Mouse (Mus musculus): ENCODE measurements around the gene Tmem256. TPM values are rescaled to one million over a fixed set of nuclear protein-coding genes. Genes with fewer than 3 reads are reported as not detected.

Tmem256 gene
- polyA plus RNA-seq (2017; shearing (Covaris generic)), result 27.8 TPM

DNA sequence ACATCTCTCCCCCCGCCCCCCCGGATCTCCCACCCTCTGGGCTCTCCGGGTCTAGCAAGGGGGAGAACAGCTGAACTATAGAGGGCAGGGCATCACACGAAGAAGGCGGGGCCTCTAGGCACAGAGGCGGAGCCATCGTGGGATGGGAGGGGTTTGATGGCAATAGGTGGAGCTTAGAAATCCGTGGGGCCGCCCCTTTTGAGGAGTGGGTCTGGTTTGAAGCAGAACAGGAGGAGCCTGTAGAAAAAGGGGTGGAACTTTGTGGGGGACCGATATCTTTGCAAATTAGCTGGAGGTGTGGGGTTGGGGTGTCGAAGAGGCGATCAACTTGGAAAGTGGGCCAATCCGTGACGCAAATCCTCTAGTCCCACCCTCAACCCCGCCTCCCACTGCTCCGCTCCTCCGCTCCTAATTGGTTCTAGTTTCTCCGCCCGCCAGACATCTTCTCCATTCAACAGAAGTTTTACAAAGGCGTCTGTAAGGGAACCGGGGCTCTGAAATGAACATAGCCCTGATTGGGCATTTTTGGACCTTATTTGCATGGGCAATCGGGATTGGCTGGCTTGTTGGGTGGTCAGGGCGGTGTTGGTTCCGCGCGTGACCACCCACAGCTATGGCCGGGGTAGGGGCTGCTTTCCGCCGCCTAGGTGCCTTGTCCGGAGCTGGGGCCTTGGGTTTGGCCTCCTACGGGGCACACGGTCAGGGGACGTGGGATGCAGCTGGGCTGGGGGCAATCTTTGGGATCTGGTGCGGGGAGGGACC is at the start of gene Tmem256:
TSS of gene Tmem256 (plus strand) at position 563 of the 762 bp plus-strand sequence.

DNA sequence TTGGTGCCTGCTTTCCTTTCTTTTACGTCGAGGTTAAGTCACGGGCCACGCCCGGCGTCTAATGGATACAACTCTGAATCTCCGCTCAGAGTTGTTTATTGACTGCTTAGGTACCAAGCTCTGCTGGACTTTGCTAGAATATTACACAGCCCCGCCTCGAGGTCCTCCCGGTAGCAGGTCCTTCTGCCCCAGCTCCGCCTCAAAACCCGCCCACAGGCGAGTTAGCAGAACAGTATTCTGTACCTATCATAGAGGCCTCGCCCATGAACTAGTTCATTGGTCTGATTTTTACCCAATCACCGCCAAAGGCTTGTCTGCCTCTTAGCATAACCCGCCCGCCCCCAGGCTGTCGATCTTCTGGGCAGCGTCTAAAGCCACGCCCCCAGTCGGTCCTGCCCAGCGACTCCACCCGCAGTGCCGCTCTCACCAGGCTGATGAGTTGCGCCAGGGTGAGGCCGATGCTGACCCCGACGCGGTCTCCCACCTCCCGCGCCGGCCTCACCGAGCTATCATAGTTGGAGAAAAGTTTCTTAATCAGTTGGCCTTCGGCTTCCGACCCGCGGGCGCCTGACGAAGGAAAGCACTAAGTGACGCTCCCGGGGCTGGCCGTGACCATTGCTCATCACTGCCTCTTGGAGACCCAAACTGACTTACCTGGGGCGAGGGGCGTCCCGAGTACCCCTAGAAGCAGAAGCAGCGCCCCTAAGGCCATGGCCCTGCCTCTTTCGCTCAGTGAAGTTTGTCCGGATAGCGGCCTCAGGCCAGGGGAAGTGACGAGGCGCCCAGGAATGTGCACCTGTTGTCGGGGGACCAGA is 42.9 kb upstream of the Tmem256 start, which contains the start of gene Chrnb1:
TSS of gene Chrnb1 (minus strand) at position 776 of the 815 bp plus-strand sequence.

DNA sequence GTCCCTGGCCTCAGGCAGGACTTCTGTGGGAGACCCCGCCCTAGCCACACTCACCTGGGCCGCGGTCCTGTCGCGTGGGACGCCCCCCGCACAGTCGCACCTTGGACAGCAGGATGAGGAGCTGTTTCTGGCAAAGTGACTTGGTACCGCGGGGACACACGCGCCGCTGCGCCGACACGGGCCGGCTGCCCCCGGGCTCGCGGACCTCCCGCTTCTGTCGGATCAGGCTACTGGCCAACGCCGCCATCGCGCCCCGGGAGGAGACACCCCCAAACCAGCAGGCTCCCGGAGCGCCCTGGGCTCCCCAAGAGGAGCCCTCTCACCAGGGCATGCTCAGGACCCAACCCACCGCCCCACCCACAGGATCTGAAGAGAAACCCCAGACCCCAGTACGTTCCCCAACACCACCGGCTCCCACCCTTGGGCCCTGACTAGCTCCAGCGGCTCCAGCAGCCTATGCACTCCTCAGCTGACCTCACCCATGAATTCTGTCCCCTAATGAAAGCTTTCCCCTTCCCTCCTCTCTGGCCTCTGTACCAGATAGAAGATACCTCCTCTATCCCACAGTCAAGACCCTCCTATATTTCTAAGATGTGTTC is 36.8 kb upstream of the Tmem256 start, which contains the start of gene Fgf11:
TSS of gene Fgf11 (minus strand) at position 479 of the 599 bp plus-strand sequence.

DNA sequence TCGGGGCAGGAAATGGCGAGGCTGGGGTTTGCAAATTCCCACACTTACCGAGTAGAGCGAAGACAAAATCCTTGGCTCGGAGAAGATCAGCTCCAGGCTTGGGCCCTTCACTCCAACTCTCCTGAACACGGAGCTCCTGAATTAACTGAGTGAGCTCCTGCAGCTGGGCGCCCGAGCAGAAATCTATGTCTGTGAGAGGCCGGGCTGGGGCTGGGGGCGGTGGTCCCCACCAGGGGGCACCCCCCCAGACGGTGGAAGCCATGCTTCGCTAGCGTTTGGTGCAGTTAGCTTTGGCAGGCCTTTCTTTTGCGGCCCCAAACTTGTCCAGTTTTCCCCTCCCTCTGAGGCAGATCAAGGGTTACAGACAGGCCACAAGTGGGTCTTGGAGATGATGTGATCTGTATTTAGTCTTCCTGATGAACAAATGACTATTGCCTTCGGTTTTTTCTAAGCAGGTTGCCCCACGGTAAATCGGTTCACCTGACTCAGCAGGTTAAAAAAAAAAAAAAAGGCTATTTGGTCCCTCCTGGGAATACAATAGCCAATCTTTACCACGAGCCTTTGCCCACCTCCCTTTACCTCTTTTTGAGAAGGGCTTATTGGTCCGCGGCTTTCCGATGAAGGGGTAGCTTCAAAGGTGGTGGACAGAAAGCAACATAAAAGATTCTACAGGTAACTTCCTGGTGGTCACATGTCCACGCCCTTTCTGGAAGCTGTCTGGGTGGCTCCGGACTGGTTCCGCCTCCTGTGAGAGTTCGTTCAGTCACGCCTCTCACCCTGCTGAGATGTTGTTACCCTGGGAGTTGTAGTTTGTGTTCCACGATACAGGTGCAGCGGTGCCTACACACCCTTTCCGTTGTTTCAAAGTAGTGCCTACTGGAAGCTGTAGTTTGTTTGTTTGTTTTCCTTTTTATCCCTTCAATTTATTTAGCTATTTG is 33.1 kb upstream of the Tmem256 start, which contains the start of gene Tmem102:
TSS of gene Tmem102 (minus strand) at position 653 of the 938 bp plus-strand sequence.

DNA sequence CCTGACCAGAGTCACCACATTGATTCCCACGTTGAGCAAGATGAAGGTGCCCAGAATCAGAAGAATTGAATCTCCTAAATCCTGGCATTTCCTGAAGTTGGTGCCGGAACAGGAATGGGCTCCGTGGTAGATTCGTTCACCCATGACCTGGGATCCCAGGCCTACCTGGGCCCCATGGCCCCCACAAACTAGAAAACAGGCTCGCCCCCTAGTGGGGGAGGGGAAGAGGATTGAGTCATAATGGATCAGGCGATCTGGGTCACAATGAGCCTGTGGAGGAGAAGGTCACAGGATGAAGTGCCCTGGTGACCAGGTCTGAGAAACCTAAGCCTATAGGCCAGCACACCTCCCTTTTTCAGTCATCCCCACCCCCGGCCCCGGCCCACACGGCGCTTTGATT is 23.2 kb upstream of the Tmem256 start, which contains the start of gene Gm39566:
TSS of gene Gm39566 (minus strand) at position 144 of the 400 bp plus-strand sequence.

DNA sequence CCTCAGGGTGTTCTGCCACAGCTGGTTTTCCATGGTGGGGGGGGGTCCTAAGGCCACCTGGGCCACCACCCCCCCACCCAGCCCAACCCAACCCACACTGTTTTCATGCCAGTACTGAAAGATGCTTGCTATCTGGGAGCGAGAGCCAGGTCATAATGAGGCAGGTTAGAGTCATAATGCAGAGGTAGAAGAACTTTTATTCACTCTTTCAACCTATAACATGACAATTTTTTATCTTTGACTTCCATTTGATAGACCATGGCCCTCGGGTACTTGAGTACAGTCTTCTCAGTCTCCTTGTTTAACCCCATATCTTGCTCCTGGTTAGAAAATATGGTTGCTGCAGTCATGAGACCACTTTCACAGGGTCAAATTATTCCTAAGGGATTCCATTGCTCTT is 19.9 kb upstream of the Tmem256 start, which contains the start of gene Spem2:
TSS of gene Spem2 (minus strand) at position 101 of the 400 bp plus-strand sequence.

DNA sequence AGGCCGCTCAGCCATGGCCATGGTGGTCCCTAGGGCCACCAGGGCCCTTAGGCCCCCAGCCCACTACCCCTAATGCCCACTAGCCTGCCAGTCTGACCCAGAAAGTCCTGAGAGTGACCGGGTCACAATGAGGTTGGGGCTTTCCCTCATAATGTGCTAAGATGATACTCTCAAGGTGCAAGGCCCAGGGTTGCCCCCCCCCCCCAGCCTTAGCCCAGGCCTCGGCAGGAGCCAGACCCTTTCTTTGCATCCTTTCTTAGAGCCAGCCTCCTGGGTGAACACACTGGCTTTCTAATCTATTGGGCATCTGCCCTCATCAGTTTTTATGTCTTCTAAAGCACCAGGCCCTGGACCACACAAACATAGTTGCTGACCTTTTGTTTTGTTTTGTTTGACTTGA is 16.2 kb upstream of the Tmem256 start, which contains the start of gene Spem1:
TSS of gene Spem1 (minus strand) at position 101 of the 400 bp plus-strand sequence.

DNA sequence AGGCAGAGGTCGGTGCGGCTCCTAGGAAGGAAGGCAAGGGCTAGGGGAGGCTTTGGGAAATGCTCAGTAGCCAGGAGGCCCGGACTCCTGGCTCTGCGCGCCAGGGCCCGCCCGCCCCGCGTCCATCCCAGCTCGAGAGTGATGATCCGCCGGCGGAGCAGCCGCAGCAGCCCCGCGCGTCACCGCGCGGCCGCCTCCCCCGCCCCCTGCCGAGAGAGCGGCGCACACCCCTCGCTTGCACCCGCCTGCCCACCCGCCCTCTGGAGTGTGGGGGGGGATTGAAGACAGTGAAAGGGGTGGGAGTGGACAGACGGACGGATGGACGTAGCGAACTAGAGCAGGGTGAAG is 736 bp upstream of the Tmem256 start, which contains the start of gene Nlgn2:
TSS of gene Nlgn2 (minus strand) at position 181 of the 348 bp plus-strand sequence.

DNA sequence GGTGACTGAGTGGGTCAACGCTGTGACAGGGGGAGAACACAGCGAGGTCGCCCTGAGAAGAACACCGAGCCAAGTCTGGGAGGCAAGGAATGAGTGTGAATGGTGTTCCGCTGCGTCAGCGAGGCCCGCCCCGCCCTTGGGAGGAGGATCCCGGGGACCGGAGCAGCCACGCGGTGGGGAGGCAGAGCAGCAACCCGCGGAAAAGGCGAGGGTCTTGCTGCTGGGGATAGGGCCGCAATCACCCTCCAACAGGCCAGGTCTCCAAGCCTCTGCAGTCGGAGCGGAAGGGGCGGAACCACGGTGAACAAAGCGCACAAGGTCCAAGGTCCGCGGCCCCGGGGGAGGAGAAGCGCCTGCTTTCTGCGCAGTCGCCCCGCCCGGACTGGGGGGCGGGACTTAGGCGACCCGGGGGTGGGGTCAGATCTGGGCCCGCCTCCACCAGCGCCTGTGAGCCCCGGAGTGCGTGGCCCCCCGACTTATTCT is 7.9 kb downstream of the Tmem256 start, which contains the start of gene Plscr3:
TSS of gene Plscr3 (plus strand) at position 179 of the 483 bp plus-strand sequence.

DNA sequence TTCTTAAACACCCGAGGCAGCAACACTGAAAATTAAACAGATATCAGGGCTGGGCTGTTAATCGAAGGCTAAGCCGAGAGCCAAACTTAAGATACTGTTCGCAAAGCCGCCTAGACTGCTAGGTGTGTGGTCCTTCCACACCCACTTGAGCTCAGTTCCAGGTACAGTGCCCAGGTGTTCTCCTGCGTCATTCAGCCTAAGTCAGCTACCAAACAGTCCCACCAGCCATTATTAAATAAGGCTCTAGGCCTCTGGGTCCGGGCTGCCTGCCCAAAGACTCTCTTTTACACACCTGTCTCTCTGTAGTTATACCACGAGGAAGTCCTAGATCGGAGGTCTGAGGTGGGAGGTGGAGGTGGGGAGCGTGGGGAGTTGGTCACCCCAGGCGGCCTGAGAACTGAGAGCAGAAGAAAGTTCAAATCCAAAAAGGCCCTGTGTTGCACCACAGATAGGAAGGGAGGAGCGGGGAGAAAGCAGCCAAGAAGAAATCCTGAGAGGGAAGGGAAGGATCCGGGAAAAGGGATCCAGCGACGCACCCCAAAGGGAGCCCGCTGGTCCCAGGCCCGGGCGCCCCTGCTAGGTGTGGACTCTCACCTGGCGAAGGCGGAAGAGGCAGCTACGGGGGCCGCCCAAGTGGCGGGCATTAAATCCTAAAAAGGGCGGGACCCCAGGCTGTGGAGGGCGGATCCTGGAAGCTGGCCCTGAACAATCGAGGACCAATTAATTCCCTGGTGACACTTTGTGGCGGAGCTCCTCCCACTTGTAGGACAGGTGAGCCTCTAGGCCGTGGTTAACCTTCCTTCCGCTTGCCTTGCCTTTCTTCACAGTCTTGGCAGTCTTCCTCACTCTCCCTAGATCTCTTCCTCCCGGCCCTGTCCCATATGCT is 20.0 kb downstream of the Tmem256 start, which contains the start of gene Tnk1:
TSS of gene Tnk1 (minus strand) at position 618 of the 886 bp plus-strand sequence.

DNA sequence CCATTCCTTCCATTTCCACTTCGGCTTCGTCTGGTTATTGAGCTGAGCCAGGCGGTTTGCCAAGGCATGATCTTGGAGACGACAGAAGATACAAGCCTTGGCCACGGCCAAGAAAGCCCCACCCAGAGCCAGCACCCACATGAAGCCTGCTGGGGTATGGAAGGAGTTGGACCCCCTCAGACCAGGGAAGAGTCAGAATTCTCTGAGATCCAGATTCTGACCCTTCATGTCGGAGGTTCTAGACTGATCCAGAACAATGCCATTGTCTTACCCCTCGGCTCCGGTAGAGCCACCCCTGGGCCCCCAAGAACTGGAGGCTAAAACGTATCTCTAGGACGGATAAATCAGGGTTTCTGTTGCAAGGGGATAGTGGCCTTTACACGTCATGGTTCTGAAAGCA is 39.6 kb downstream of the Tmem256 start, which contains the start of gene Tmem95:
TSS of gene Tmem95 (minus strand) at position 141 of the 400 bp plus-strand sequence.

DNA sequence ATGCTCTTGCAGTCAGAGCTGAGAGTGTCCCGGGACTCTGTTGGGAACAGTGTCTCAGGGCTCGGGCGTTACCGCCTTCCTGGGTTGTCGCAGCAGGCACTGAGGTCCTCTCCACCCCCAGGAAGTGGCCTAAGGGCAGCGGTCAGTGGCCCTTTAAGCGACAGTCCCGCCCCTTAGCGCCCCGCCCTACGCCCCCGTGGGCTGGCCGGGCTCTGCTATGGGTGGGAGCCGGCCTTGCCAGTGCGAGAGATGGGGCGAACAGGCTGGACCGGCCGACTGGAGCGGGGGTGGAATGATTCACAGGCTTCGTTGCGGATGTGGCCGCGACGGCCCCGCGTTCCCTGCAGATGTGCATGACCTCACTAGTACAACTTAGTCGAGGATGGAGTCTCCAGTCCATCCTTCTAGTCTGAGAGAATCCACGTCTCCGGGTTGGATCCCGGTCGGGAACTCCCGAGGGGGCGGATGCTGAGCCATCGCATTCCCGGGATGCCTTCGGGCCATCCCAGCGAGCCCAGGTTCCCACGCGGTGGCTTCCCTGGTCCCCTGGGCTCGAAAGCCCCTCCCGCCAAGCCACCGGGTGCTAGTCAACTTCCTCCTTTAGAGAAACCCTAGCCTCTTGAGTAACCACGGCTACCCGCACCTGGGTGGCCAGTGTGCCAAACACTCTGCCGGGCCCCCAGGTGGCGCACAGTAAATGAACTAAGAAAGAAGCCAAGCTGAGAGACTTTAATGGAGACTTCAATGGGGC is 42.7 kb downstream of the Tmem256 start, which contains the start of gene Kctd11:
TSS of gene Kctd11 (minus strand) at position 554 of the 751 bp plus-strand sequence.

Other genes starting within 250 kb of the Tmem256 start
- gene Atp1b2, start 232.6 kb upstream of the Tmem256 start, polyA plus RNA-seq (2017; shearing (Covaris generic)), result not detected
- gene Shbg, start 220.6 kb upstream of the Tmem256 start, polyA plus RNA-seq (2017; shearing (Covaris generic)), result not detected
- not detected for gene Sat2, start 216.5 kb upstream of the Tmem256 start, polyA plus RNA-seq (2017; shearing (Covaris generic))
- gene Fxr2, start 205.5 kb upstream of the Tmem256 start, polyA plus RNA-seq (2017; shearing (Covaris generic)), result 73.2 TPM
- gene Sox15, start 183.2 kb upstream of the Tmem256 start, polyA plus RNA-seq (2017; shearing (Covaris generic)), result not detected
- 49.4 TPM for gene Mpdu1, start 175.9 kb upstream of the Tmem256 start, polyA plus RNA-seq (2017; shearing (Covaris generic))
- gene Cd68, start 172.4 kb upstream of the Tmem256 start, polyA plus RNA-seq (2017; shearing (Covaris generic)), result 2.1 TPM
- 703 TPM for gene Eif4a1, start 166.1 kb upstream of the Tmem256 start, polyA plus RNA-seq (2017; shearing (Covaris generic))
- 41.7 TPM for gene Senp3, start 156.4 kb upstream of the Tmem256 start, polyA plus RNA-seq (2017; shearing (Covaris generic))
- not detected for gene Tnfsf13, start 152.7 kb upstream of the Tmem256 start, polyA plus RNA-seq (2017; shearing (Covaris generic))
- gene Tnfsf12, start 142.7 kb upstream of the Tmem256 start, polyA plus RNA-seq (2017; shearing (Covaris generic)), result not detected
- gene Tnfsfm13, start 142.4 kb upstream of the Tmem256 start, polyA plus RNA-seq (2017; shearing (Covaris generic)), result not detected
- gene Polr2a, start 79.9 kb upstream of the Tmem256 start, polyA plus RNA-seq (2017; shearing (Covaris generic)), result 56.9 TPM
- gene Slc35g3, start 76.5 kb upstream of the Tmem256 start, polyA plus RNA-seq (2017; shearing (Covaris generic)), result not detected
- gene Zbtb4, start 72.6 kb upstream of the Tmem256 start, polyA plus RNA-seq (2017; shearing (Covaris generic)), result 8.0 TPM
- gene Chrnb1, start 42.6 kb upstream of the Tmem256 start, polyA plus RNA-seq (2017; shearing (Covaris generic)), result 2.2 TPM
- gene Fgf11, start 36.7 kb upstream of the Tmem256 start, polyA plus RNA-seq (2017; shearing (Covaris generic)), result not detected
- gene Tmem102, start 32.9 kb upstream of the Tmem256 start, polyA plus RNA-seq (2017; shearing (Covaris generic)), result not detected
- not detected for gene Gm39566, start 23.2 kb upstream of the Tmem256 start, polyA plus RNA-seq (2017; shearing (Covaris generic))
- gene Spem2, start 20.0 kb upstream of the Tmem256 start, polyA plus RNA-seq (2017; shearing (Covaris generic)), result not detected
- not detected for gene Spem1, start 16.3 kb upstream of the Tmem256 start, polyA plus RNA-seq (2017; shearing (Covaris generic))
- 0.09 TPM for gene Nlgn2, start 730 bp upstream of the Tmem256 start, polyA plus RNA-seq (2017; shearing (Covaris generic))
- 18.0 TPM for gene Plscr3, start 7.9 kb downstream of the Tmem256 start, polyA plus RNA-seq (2017; shearing (Covaris generic))
- gene Tnk1, start 20.2 kb downstream of the Tmem256 start, polyA plus RNA-seq (2017; shearing (Covaris generic)), result not detected
- not detected for gene Tmem95, start 39.5 kb downstream of the Tmem256 start, polyA plus RNA-seq (2017; shearing (Covaris generic))
- gene Kctd11, start 42.9 kb downstream of the Tmem256 start, polyA plus RNA-seq (2017; shearing (Covaris generic)), result 0.51 TPM
- gene Acap1, start 57.0 kb downstream of the Tmem256 start, polyA plus RNA-seq (2017; shearing (Covaris generic)), result 615 TPM
- gene 2810408A11Rik, start 62.5 kb downstream of the Tmem256 start, polyA plus RNA-seq (2017; shearing (Covaris generic)), result 2.6 TPM
- gene Neurl4, start 62.6 kb downstream of the Tmem256 start, polyA plus RNA-seq (2017; shearing (Covaris generic)), result 7.7 TPM
- gene Gps2, start 75.4 kb downstream of the Tmem256 start, polyA plus RNA-seq (2017; shearing (Covaris generic)), result 253 TPM
- 965 TPM for gene Eif5a, start 83.4 kb downstream of the Tmem256 start, polyA plus RNA-seq (2017; shearing (Covaris generic))
- not detected for gene Ybx2, start 97.3 kb downstream of the Tmem256 start, polyA plus RNA-seq (2017; shearing (Covaris generic))
- gene Slc2a4, start 109.7 kb downstream of the Tmem256 start, polyA plus RNA-seq (2017; shearing (Covaris generic)), result not detected
- not detected for gene Cldn7, start 126.3 kb downstream of the Tmem256 start, polyA plus RNA-seq (2017; shearing (Covaris generic))
- gene Ctdnep1, start 142.6 kb downstream of the Tmem256 start, polyA plus RNA-seq (2017; shearing (Covaris generic)), result 31.4 TPM
- gene Elp5, start 144.0 kb downstream of the Tmem256 start, polyA plus RNA-seq (2017; shearing (Covaris generic)), result 47.8 TPM
- 310 TPM for gene Gabarap, start 152.6 kb downstream of the Tmem256 start, polyA plus RNA-seq (2017; shearing (Covaris generic))
- 49.5 TPM for gene Phf23, start 157.3 kb downstream of the Tmem256 start, polyA plus RNA-seq (2017; shearing (Covaris generic))
- gene Dvl2, start 162.1 kb downstream of the Tmem256 start, polyA plus RNA-seq (2017; shearing (Covaris generic)), result 27.2 TPM
- gene Acadvl, start 176.9 kb downstream of the Tmem256 start, polyA plus RNA-seq (2017; shearing (Covaris generic)), result 87.7 TPM
- gene Dlg4, start 178.4 kb downstream of the Tmem256 start, polyA plus RNA-seq (2017; shearing (Covaris generic)), result 2.4 TPM
- gene Asgr1, start 215.6 kb downstream of the Tmem256 start, polyA plus RNA-seq (2017; shearing (Covaris generic)), result not detected

Measured in naive thymus-derived CD4-positive, alpha-beta T cell, adult 5 months (primary cell).